ENCODE assay signal across 7 mouse cellular contexts in the genomic region with DNA sequence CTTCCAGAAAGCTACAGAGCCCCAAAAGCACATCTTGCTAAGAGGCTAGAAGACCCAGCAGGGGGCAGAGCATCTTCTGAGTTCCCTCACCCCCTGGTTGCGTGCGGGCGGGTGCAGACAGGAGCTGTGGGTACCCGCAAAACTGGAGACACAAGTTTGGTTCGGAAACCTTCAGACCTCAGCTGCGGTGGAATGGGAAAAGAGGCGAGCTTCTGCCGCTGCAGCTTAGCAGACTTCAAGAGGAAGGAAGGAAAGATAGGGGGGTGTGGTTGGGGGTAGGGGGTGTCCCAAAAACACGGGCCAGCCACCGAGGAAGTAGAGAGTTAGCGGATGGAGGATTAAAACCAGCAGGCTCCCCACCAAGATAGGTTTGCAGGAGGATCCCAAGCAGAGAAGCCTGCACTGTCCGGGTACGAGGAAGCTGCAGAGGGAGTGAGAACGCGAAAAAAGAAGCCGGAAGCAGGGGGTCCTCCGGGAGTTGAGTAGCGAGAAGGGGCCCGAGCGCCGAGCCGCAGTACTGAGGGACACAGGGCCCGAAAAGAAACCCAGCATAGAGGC. TPM values are rescaled to one million over a fixed set of nuclear protein-coding genes. Genes with fewer than 3 reads are reported as not detected.
DNase-seq lines count a peak whose midpoint lies in the region; ATAC-seq and TF ChIP-seq lines count a peak whose summit lies in the region.

No protein-coding gene starts in this region.

- H3K9ac ChIP-seq in forebrain, embryonic 16.5 days (replicated peaks; ENCODE audit: low read depth, low read length): peak overlapping the region; percentile 91
- peak overlapping the region; percentile 84 for H3K9ac ChIP-seq in hindbrain, embryonic 13.5 days

- H3K27ac ChIP-seq in forebrain, embryonic 16.5 days (ENCODE audit: low read length): peak overlapping the region; percentile 90
- H3K27ac ChIP-seq in hindbrain, embryonic 13.5 days: peak overlapping the region; percentile 90
- peak overlapping the region; percentile 64 for H3K27ac ChIP-seq in small intestine, adult 2 months (ENCODE audit: insufficient read depth, low read depth, low read length)

- peak overlapping the region; percentile 94 for H3K4me3 ChIP-seq in forebrain, embryonic 16.5 days (replicated peaks; ENCODE audit: low read length)
- H3K4me3 ChIP-seq in hindbrain, embryonic 13.5 days: peak overlapping the region; percentile 73
- H3K4me3 ChIP-seq in small intestine, adult 2 months (ENCODE audit: low read depth, low read length): peak overlapping the region; percentile 82

- peak; percentile 38 for ATAC-seq in forebrain, embryonic 16.5 days
- ATAC-seq in hindbrain, embryonic 13.5 days (ENCODE audit: low FRiP score): peak; percentile 34

- intact Hi-C loops in left cerebral cortex, postnatal 36 days (cut with DNase I): loop anchor here (5.0 kb wide), 2 partner anchors 69 to 91 kb away; no protein-coding TSS in a partner anchor

- DNase-seq in NIH3T3 (ENCODE audit: low read depth): peak; percentile 84
- peak; percentile 13 for DNase-seq in cerebellum, adult 11 months
- DNase-seq in left cerebral cortex, postnatal 36 days (ENCODE audit: low spot score in 2 of 2): peak; percentile 23 to 27
- DNase-seq in mesoderm, embryonic 11.5 days (ENCODE audit: low read depth, low spot score): peak; percentile 79

- WGBS in forebrain, embryonic 16.5 days: under 1% methylated on average over 23 of the region's 23 CpGs
- WGBS in hindbrain, embryonic 13.5 days: under 1% methylated on average over 23 of the region's 23 CpGs
- WGBS in small intestine, adult 2 months: 1% methylated on average over 23 of the region's 23 CpGs

- peak overlapping the region; percentile 97 for H3K4me2 ChIP-seq in forebrain, embryonic 16.5 days (ENCODE audit: low read length)
- peak overlapping the region; percentile 94 for H3K4me2 ChIP-seq in hindbrain, embryonic 13.5 days

- H3K4me1 ChIP-seq in forebrain, embryonic 16.5 days (replicated peaks; ENCODE audit: control insufficient read depth, insufficient read depth, low read length): peaks cover 22% of the 10 kb centered on the region
- H3K4me1 ChIP-seq in hindbrain, embryonic 13.5 days (replicated peaks): peaks cover 28% of the 10 kb centered on the region
- H3K4me1 ChIP-seq in small intestine, adult 2 months (ENCODE audit: control insufficient read depth, insufficient read depth, insufficient read length, low read length): peaks cover 4% of the 10 kb centered on the region; the same call in 1 of the 2 replicates

- H3K27me3 ChIP-seq in forebrain, embryonic 16.5 days (replicated peaks; ENCODE audit: control insufficient read depth, insufficient read depth, low read length): no peaks in the 10 kb centered on the region
- no peaks in the 10 kb centered on the region for H3K27me3 ChIP-seq in hindbrain, embryonic 13.5 days
- H3K27me3 ChIP-seq in small intestine, adult 2 months (ENCODE audit: control insufficient read depth, insufficient read depth, low read length): no peaks in the 10 kb centered on the region

- H3K36me3 ChIP-seq in forebrain, embryonic 16.5 days (ENCODE audit: control insufficient read depth, insufficient read depth): no peaks in the 10 kb centered on the region; the same call in 1 of the 2 replicates
- H3K36me3 ChIP-seq in hindbrain, embryonic 13.5 days: peaks cover 1% of the 10 kb centered on the region; the same call in 1 of the 2 replicates
- H3K36me3 ChIP-seq in small intestine, adult 2 months (ENCODE audit: control insufficient read depth, insufficient read depth, low read length): peaks cover 5% of the 10 kb centered on the region; the same call in 1 of the 2 replicates

- TF ChIP-seq CTCF in small intestine, adult 2 months (IDR thresholded peaks at IDR 0.05; ENCODE audit: extremely low read depth, insufficient read length, insufficient replicate concordance, low read depth, low read length): peak; percentile 56; the same call in 1 of the 2 replicates

- TF ChIP-seq POLR2A in small intestine, adult 2 months (IDR thresholded peaks at IDR 0.05; ENCODE audit: low read depth, low read length): no peak

- H3K9me3 ChIP-seq in forebrain, embryonic 16.5 days (ENCODE audit: control insufficient read depth, low read length): no peaks in the 10 kb centered on the region
- no peaks in the 10 kb centered on the region for H3K9me3 ChIP-seq in hindbrain, embryonic 13.5 days

RNA-seq across cellular contexts. Expression of a gene that starts 1.0 kb away (rescaled TPM):
- 6.9 and 7.7 TPM in 2 replicates for polyA plus RNA-seq in forebrain, embryonic 16.5 days (2015; fragmentation: Nextera tagmentation; extraction: Ambion mirVana)
- polyA plus RNA-seq in hindbrain, embryonic 13.5 days (2015; fragmentation: Nextera tagmentation; extraction: Ambion mirVana): 6.8 and 7.0 TPM in 2 replicates
- total RNA-seq in left cerebral cortex, postnatal 36 days (2021): 1 to 10 TPM; 3.2 to 5.1 TPM
- 6.6 and 8.6 TPM in 2 replicates for polyA plus RNA-seq in small intestine, adult 2 months (2012; rRNA removed)

Comparison
In these comparisons a context has a peak if more than half of its experiments do, and no peak if none do; other contexts are left out.
1. Peak in every context shown above with its lines: DNase-seq, ATAC-seq, H3K4me3 ChIP-seq and H3K27ac ChIP-seq.
2. DNase-seq: peak in every context shown above with its lines; median percentile 84 in NIH3T3; 79 in mesoderm, embryonic 11.5 days; 25 in left cerebral cortex, postnatal 36 days; 13 in cerebellum, adult 11 months.